Mouse (Mus musculus) G1E (cell line): ENCODE results near the gene Gadd45b. TPM values are rescaled to one million over a fixed set of nuclear protein-coding genes. Genes with fewer than 3 reads are reported as not detected.

ENCODE experiments used
- ATAC-seq: 2 replicates; pipeline ENCODE4 v1.8.0; 2016; ENCODE audit warnings: mild to moderate bottlenecking; ENCODE audit not compliant: insufficient number of reproducible peaks, poor library complexity, low FRiP score, severe bottlenecking; ENCODE audit errors: extremely low read depth
- DNase-seq: peaks from one replicate; pipeline ENCODE4 v3.0.0; 2012; ENCODE audit warnings: low spot score
- H3K27me3 ChIP-seq: 2 replicates; pipeline ENCODE4 v1.6.1; 2012; ENCODE audit warnings: mild to moderate bottlenecking, low read length, inconsistent platforms; ENCODE audit not compliant: insufficient read depth
- H3K36me3 ChIP-seq: replicated peaks from 2 replicates; pipeline ENCODE3; 2012; ENCODE audit warnings: mild to moderate bottlenecking, inconsistent platforms
- H3K4me1 ChIP-seq: 2 replicates; pipeline ENCODE4 v1.6.1; 2012; ENCODE audit warnings: low read depth, low read length, inconsistent platforms, mixed read lengths; ENCODE audit not compliant: insufficient read depth
- H3K4me3 ChIP-seq: 2 replicates; pipeline ENCODE4 v1.5.1; 2012; ENCODE audit warnings: low read depth, mild to moderate bottlenecking, inconsistent platforms, low read length, moderate library complexity, mixed read lengths
- H3K9me3 ChIP-seq: replicated peaks from 2 replicates; pipeline ENCODE4 v1.6.1; 2012; ENCODE audit warnings: inconsistent platforms
- CTCF ChIP-seq: IDR thresholded peaks from 2 replicates; pipeline ENCODE4 v1.5.1; 2012; ENCODE audit warnings: low read depth, low read length, inconsistent platforms, mixed read lengths
- GATA1 ChIP-seq: IDR thresholded peaks from 2 replicates; pipeline ENCODE4 v1.6.1; 2012; ENCODE audit warnings: borderline replicate concordance, low read length, inconsistent platforms, mixed read lengths
- GATA2 ChIP-seq: IDR thresholded peaks from 2 replicates; pipeline ENCODE4 v1.6.1; 2012; ENCODE audit warnings: low read depth, low read length, inconsistent platforms, borderline replicate concordance
- POLR2AphosphoS5 ChIP-seq: IDR thresholded peaks from 2 replicates; pipeline ENCODE4 v1.6.1; 2012; ENCODE audit warnings: low read depth, low read length, inconsistent platforms; ENCODE audit not compliant: insufficient replicate concordance
- TAL1 ChIP-seq: conservative IDR thresholded peaks from 2 replicates; pipeline ENCODE4 v1.6.1; 2012; ENCODE audit warnings: low read depth, low read length, inconsistent platforms, mixed read lengths
- polyA plus RNA-seq: library from polyadenylated mRNA; stranded (reverse); fragments of >175 nt; gene quantifications from 2 replicates; pipeline ENCODE4 v1.2.3, GENCODE M21; 2012
- total RNA-seq, 2 experiments: library from RNA; stranded (forward) in 1 of 2; stranded (reverse) in 1 of 2; fragments of 200-1000 nt in 1 of 2; fragments of >200 nt in 1 of 2; fragmentation: Nextera tagmentation in 1 of 2; gene quantifications; 2 replicates each; pipeline ENCODE4 v1.2.3; 2014 to 2017

Gene Gadd45b
- total and polyA plus RNA-seq, 3 experiments: 1.1 to 5.7 (median 3.7) TPM

DNA sequence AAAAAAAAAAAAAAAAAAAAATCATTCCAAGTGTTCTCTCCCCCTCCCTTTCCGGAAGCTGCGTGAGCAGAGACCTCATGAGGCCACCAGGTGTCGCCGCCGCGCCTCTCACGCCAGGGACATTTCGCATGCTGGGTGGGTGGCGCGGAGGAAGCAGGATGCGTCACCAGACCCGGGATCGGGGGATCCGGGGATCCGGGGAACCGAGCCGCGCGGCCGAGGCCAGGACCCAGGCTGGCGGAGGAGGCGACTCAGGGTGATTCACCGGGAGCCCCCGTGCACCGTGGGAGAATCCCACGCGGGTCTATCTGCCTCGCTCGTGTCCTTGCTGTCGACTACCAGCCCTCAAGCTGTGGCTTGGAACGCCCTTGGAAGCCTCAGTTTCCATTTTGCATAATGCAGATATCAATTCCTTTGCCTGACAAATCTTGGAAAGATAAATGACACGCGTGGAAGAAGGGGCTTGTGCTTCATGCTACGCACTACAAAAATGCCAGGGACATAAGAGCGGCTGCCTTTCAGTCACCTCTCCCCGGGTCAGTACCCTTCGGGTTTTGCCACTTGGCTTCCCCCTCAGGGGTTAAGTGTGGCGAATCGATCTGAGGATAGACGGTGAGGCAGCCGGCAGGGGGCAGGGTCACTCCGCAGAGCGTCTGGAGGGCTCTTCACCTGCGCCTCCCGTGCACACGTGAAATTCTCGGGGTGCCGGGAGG, 1.1 kb upstream of the Gadd45b start:
- ATAC-seq (no peak), DNase-seq (peak; percentile 87)
- Histone ChIP-seq H3K9me3 (no peaks in the 10 kb centered on the region), H3K4me3 (peak overlapping the region; percentile 72), H3K4me1 (peaks cover 50% of the 10 kb centered on the region), H3K36me3 (no peaks in the 10 kb centered on the region), H3K27me3 (peaks cover 41% of the 10 kb centered on the region)
- TF ChIP-seq TAL1: no peak
- peak; percentile 5; the same call in 1 of the 2 replicates for TF ChIP-seq CTCF

DNA sequence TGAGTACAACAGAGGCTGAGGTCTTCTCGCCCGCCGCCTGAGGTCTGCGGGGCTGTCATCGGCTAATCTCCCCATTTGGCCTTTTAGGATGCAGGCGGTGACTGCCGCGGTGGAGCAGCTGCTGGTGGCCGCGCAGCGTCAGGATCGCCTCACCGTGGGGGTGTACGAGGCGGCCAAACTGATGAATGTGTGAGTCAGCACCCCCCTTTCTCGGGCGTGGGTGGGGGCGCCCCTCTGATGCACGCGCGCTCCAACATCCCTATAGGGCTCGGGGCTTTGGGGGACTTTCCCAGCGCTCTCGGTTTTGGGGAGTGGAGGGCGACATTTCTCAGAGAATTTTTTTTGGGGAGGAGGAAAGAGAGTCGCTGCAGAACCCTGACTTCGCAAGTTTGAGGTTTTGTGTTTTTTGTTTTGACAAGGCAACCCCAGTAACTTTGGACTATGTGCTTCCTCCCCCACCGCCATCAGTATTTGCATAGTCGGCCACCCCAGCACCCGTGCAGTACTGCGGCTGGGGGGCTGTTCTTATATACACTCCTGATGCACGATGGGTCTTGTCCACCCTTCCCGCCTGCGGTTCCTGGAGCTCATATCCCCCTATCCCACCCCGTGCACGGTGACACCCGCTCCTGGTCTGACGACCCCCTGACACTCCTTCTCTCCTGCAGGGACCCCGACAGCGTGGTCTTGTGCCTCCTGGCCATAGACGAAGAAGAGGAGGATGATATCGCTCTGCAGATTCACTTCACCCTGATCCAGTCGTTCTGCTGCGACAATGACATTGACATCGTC, 684 bp downstream of the Gadd45b start:
- Histone ChIP-seq H3K36me3 (no peaks in the 10 kb centered on the region), H3K27me3 (peaks cover 54% of the 10 kb centered on the region), H3K9me3 (no peaks in the 10 kb centered on the region), H3K4me1 (peaks cover 60% of the 10 kb centered on the region), H3K4me3 (peak overlapping the region; percentile 77)
- DNase-seq (no peak), ATAC-seq (no peak)
- TF ChIP-seq TAL1 (no peak), GATA2 (no peak), GATA1 (no peak), CTCF (no peak), POLR2AphosphoS5 (no peak)

DNA sequence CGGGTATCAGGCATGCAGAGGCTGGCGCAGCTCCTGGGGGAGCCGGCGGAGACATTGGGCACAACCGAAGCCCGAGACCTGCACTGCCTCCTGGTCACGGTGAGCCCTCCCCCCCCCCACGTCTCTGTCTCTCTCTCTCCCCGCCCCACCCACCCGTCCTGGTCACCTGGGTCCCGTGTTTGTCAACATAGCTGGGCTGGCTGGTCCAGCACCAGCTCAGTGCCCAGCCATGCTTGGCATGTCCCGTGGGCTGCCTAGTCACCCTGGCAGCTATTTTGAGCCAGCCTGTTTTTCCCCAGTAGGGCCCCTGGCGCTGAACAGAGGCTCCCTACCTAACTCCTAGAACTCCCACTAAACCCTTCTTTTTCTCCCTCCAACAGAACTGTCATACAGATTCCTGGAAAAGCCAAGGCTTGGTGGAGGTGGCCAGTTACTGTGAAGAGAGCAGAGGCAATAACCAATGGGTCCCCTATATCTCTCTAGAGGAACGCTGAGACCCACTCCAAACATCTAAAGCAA, 1.3 kb downstream of the Gadd45b start:
- no peaks in the 10 kb centered on the region for H3K9me3 ChIP-seq
- H3K36me3 ChIP-seq: no peaks in the 10 kb centered on the region
- DNase-seq (no peak), ATAC-seq (no peak)
- peak overlapping the region; percentile 77 for H3K4me3 ChIP-seq
- peaks cover 57% of the 10 kb centered on the region for H3K27me3 ChIP-seq
- peaks cover 63% of the 10 kb centered on the region for H3K4me1 ChIP-seq
- TF ChIP-seq CTCF (no peak), POLR2AphosphoS5 (no peak), GATA1 (no peak), TAL1 (no peak), GATA2 (no peak)

GRCm38 (mm10) chr10:80931695-80932094, 1.8 kb downstream of the Gadd45b start:
- Histone ChIP-seq H3K36me3 (no peaks in the 10 kb centered on the region), H3K27me3 (peaks cover 62% of the 10 kb centered on the region), H3K4me3 (peak overlapping the region; percentile 67; the same call in 1 of the 2 replicates), H3K4me1 (peaks cover 68% of the 10 kb centered on the region), H3K9me3 (no peaks in the 10 kb centered on the region)
- no peak for DNase-seq
- TF ChIP-seq GATA1 (no peak), CTCF (no peak)
- ATAC-seq: no peak

DNA sequence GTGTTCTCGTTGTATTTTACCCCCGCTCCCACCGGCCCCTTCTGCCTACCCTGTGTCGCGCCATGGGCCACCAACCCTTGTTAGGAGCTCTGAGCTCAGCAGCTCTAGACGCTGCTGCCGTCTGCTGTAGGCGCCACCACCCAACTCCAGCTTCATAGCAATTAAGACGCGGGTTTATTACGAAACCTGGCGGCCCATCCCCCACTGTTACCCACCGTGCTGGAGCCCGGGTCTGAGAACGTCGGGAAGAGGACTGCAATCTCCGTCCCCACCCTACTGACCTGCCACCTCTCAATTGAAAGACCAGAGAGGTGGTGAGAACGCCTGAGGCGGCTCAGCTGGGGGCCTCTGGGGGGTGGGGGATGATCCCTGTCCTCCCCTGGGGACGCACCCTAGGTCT, 2.3 kb downstream of the Gadd45b start:
- DNase-seq (no peak), ATAC-seq (no peak)
- H3K4me3 ChIP-seq: peak overlapping the region; percentile 67; the same call in 1 of the 2 replicates
- TF ChIP-seq GATA2 (no peak), GATA1 (no peak), POLR2AphosphoS5 (no peak), TAL1 (no peak)
- peaks cover 67% of the 10 kb centered on the region for H3K27me3 ChIP-seq
- no peaks in the 10 kb centered on the region for H3K36me3 ChIP-seq
- H3K4me1 ChIP-seq: peaks cover 73% of the 10 kb centered on the region
- no peaks in the 10 kb centered on the region for H3K9me3 ChIP-seq

GRCm38 (mm10) chr10:80932700-80933420, 3.0 kb downstream of the Gadd45b start:
- peak overlapping the region; percentile 67; the same call in 1 of the 2 replicates for H3K4me3 ChIP-seq
- ATAC-seq: no peak
- H3K27me3 ChIP-seq: peaks cover 74% of the 10 kb centered on the region
- no peaks in the 10 kb centered on the region for H3K9me3 ChIP-seq
- H3K36me3 ChIP-seq: no peaks in the 10 kb centered on the region
- DNase-seq: no peak
- peaks cover 79% of the 10 kb centered on the region for H3K4me1 ChIP-seq
- TF ChIP-seq TAL1: no peak
- no peak for TF ChIP-seq GATA1
- no peak for TF ChIP-seq POLR2AphosphoS5
- no peak for TF ChIP-seq GATA2
- no peak for TF ChIP-seq CTCF
